Mouse (Mus musculus) cerebellum, postnatal 4 days (tissue): ENCODE results near the gene Bag3.

Experiments
- DNase-seq, 2 experiments: peaks; one replicate each; pipeline ENCODE4 v3.0.0; 2022; ENCODE audit warnings: low spot score in 2 of 2, mixed read lengths in 1 of 2

Bag3 gene

DNA sequence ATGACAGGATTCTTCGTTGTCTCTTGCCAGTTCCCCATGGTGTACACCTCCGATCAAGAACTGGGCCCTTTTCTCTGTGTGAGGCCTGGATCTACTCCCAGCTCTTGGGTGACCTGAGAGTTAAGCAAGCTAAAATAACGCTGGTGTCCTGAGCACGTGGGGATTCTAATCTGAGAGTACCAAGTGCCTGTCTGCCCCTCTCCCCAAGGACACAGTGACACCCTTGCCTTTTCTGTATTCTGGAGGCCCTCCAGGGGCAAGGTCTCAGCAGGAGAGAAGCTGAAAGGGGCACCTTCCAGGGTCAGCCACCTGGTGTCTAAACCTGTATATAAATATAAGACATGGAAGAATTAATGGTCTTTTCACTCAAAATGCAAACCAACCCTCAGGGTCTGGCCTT lies 14.3 kb downstream of the Bag3 start:
- DNase-seq: no peak

GRCm38 (mm10) chr7:128538196-128538595 lies 14.8 kb downstream of the Bag3 start:
- DNase-seq: no peak

DNA sequence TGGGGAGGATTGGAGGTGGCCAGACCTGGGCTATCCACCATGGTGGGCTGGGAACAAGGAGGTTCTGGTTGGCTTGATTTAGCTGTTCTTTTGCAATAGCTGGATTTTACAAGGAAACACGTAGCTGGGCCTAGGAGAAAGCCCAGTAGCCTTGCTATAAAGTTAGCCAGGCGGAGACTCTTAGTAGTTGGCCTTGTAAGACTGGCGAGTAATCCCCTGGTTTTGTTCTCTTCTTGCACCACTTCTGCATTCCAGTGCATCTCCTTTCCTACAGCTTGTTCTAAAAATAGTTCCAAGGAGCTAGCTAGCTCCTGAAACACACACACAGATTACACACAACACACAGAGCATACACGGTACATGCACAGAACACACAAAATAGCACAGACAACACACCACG lies 15.4 kb downstream of the Bag3 start:
- DNase-seq: no peak

- no peak for DNase-seq
Observed at GRCm38 (mm10) chr7:128540111-128540510, 16.7 kb downstream of the Bag3 start.

GRCm38 (mm10) chr7:128540734-128541133 lies 17.3 kb downstream of the Bag3 start:
- no peak for DNase-seq

GRCm38 (mm10) chr7:128541186-128541585 lies 17.8 kb downstream of the Bag3 start:
- DNase-seq: no peak

GRCm38 (mm10) chr7:128541771-128542170 lies 18.4 kb downstream of the Bag3 start:
- DNase-seq: no peak

- no peak for DNase-seq
Observed at GRCm38 (mm10) chr7:128542488-128542887, 19.1 kb downstream of the Bag3 start.

- DNase-seq: no peak
Observed at GRCm38 (mm10) chr7:128543148-128543855, 19.9 kb downstream of the Bag3 start.

GRCm38 (mm10) chr7:128543961-128544360 lies 20.5 kb downstream of the Bag3 start:
- DNase-seq: no peak

DNA sequence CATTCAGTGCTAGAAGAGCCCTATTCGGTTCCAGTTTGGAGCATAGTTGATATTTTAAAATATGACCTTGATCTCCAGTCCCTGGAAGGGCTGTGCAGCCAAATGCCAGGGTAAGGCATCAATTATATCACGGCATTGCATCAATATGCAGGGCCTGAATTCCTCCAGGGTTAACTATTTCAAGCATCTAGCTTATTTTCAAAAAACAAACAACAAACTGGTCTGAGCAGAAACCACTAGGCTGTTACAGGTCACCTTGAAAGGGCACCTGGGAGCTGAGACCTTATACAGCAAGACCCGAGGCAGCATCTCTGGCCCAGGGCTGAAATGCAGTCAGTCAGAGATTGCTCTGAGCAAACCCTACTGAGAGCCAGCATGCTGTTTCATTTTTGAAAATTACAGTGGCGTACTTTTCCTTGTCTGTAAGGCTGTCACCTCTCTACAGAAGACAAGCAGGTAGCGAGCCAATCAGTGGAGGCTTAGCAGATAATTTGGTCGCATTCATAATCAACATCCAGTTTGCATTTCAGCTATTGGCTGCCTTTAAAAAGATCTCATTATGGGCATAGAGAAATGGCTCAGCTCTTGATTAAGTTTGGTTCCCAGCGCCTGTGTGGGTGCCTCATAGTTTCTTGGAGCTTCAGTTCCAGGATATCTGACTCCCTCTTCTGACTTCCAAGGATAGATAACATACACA lies 21.3 kb downstream of the Bag3 start:
- DNase-seq: no peak

- no peak for DNase-seq
Observed at GRCm38 (mm10) chr7:128546031-128546430, 22.6 kb downstream of the Bag3 start.

DNA sequence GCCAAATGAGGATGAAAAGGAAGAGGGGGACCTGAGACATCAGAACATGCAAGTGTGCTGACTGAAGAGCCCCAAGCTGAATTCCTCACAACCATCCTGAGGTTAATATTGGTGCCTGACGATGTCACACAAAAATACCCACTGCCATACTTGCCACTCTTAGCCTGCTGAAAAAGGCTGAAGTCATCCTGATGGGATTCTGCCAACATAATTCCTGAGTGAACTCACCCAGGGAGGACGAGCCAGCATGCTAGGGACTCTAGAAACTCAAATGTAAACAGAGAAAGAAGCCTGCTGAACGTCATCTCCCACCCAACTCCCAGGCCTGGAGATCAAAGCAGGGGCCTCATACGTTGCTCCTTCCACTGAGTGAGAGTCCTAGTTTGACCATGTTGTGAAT lies 25.7 kb downstream of the Bag3 start:
- no peak for DNase-seq

GRCm38 (mm10) chr7:128550328-128551086 lies 27.1 kb downstream of the Bag3 start:
- DNase-seq: no peak

DNA sequence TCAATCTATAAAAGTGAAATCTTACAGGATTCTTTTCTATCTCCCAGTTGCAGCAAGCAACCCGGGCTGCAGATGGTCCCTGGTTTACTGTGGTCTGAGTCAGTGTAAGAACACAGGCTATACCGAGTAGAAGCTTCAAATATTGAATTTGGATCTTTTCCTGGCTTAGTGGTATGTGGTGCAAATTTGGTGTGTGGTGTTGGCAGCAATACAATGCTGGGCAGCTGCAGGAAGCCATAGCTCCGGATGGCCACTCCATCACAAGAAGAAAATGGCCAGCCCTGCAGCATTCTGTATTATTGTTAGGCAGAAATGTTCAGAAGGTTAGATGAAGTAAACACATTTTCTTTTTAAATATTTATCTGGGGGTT lies 27.7 kb downstream of the Bag3 start:
- no peak for DNase-seq

GRCm38 (mm10) chr7:128553105-128553705 lies 29.8 kb downstream of the Bag3 start:
- DNase-seq: no peak

- DNase-seq: no peak
Observed at GRCm38 (mm10) chr7:128554502-128554901, 31.1 kb downstream of the Bag3 start.

- DNase-seq: no peak
Observed at GRCm38 (mm10) chr7:128555141-128555750, 31.8 kb downstream of the Bag3 start.

- no peak for DNase-seq
Observed at GRCm38 (mm10) chr7:128556923-128557430, 33.6 kb downstream of the Bag3 start.

DNA sequence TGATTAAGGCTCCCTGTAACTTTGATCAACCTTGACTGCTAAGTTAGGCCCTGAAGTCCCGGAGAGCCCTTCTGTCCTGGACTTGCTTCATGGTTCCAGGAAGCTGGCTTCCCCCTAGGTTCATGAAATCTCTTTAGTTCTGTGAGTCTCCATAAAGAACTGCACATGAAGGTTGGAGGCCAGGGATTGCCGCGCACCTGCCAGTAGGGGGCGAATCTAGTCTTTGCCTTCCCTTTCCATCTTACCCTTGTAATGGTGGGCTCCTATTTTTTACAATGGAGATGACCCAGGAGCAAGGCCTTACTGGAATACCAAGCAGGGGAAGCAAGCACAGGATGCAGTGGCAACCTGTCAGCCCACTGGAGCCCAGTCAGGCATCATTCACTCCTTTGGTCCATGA lies 40.0 kb downstream of the Bag3 start:
- DNase-seq: no peak

- no peak for DNase-seq
Observed at GRCm38 (mm10) chr7:128566311-128566710, 42.9 kb downstream of the Bag3 start.
